Mouse (Mus musculus): ENCODE measurements around the gene Zbtb42. TPM values are rescaled to one million over a fixed set of nuclear protein-coding genes. Genes with fewer than 3 reads are reported as not detected.

Gene Zbtb42
- polyA plus RNA-seq, 1 experiment from 2014 or later, result 9.8 TPM

DNA sequence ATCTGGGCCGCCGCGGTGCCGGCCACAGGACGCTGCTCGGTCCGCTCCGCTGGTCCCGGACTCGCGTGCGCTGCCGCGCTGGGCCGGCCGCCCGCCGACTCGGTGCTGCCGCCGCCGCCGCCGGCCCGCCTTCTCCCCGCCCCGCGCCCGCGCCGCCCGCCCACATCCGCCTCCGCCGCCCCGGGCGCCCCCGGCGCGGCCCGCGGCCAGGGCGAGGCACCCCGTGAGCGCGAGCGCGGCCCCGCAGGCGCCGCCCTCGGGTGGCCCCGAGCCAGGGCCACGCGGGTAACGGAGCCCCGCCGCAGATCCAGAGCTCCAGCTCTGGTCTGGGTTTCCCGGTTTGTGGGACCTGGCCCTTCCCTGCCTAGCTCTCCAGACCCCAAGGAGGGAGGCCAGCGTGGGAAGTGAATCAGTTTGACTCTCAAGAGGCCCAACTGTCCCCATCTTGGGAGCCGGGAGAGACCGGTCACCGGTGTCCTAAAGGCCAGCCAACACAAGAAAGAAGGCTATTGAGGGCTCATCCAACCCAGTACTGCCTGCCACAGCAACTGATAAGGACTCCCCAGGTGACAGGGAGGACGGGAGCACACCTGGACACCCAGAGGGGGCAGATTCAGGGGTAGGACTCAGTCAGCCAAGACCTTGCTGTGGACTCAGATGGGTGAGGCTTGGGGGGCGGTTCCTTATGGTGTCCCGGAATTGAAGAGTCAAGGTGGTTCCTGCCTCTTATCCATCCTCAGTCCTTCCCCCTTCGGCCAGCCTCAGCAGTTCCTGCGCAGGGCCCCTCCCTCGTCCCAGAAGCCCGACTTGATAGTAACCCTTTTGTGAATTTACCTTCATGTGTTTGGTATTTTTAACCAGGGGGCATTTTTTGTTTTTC is 4.3 kb upstream of the Zbtb42 start, which contains the start of gene Akt1:
Akt1 (minus strand) TSS at position 753 of the 880 bp plus-strand sequence.
- Histone ChIP-seq H3K36me3 (ENCODE audit: control insufficient read depth, insufficient read depth, low read length) (peaks cover 24% of the 10 kb centered on the region), H3K9me3 (ENCODE audit: control insufficient read depth, low read length) (no peaks in the 10 kb centered on the region), H3K4me1 (replicated peaks; ENCODE audit: control insufficient read depth, insufficient read depth, low read length) (peaks cover 48% of the 10 kb centered on the region), H3K9ac (ENCODE audit: low read length) (peak within 1 kb of the TSS; percentile 97), H3K27me3 (replicated peaks; ENCODE audit: control insufficient read depth, insufficient read depth, low read length) (no peaks in the 10 kb centered on the region; the same call in 1 of the 2 replicates), H3K27ac (ENCODE audit: low read depth) (peak within 1 kb of the TSS; percentile 96), H3K4me2 (ENCODE audit: low read length) (peak within 1 kb of the TSS; percentile 93), H3K4me3 (ENCODE audit: low read depth, low read length) (peak within 1 kb of the TSS; percentile 96)
- WGBS, result under 1% methylated on average over 69 of the region's 70 CpGs
- DNase-seq (ENCODE audit: low spot score), result peak; percentile 88
- peak; percentile 61 for ATAC-seq (replicated peaks; ENCODE audit: low FRiP score, low TSS enrichment, low read depth)

DNA sequence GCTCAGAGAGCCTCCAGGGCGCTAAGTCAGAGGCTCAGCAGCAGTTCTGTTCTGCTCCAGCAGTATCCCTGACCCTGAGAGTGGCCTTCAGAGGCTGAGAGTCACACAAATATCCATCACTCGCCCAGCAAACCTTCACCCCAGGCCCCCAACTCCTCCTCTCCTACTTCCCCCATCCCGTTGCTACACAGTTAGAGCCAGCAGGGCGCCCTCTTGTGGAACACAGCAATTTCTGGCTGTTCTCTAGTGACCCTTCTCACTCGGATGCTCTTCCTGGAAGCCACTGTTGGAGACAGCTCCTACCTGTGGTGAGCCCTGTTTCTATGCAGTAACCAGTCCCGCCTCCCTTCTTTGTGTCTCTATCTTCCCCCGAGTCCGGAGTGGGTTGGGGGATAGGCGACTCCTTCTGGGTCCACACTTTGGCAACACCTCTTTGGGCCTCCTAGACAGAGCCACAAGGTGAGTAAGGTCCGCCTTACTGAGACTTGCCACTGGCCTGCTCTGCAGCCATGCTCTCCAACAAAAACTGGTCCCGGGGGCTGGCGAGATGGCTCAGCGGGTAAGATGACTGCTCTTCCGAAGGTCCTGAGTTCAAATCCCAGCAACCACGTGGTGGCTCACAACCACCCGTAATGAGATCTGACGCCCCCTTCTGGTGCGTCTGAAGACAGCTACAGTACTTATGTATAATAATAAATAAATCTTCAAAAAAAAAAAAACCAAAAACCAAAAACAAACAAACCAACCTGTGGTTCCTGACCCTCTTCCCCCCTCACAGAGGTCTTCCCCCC is 3.2 kb upstream of the Zbtb42 start:
- peaks cover 13% of the 10 kb centered on the region for H3K36me3 ChIP-seq (ENCODE audit: control insufficient read depth, insufficient read depth, low read length)
- peaks cover 51% of the 10 kb centered on the region for H3K4me1 ChIP-seq (replicated peaks; ENCODE audit: control insufficient read depth, insufficient read depth, low read length)
- H3K9me3 ChIP-seq (ENCODE audit: control insufficient read depth, low read length), result no peaks in the 10 kb centered on the region
- H3K4me2 ChIP-seq (ENCODE audit: low read length), result peak overlapping the region; percentile 93
- DNase-seq (ENCODE audit: low spot score) (peak; percentile 89), ATAC-seq (replicated peaks; ENCODE audit: low FRiP score, low TSS enrichment, low read depth) (peak; percentile 34)
- H3K4me3 ChIP-seq (ENCODE audit: low read depth, low read length), result peak overlapping the region; percentile 96
- H3K9ac ChIP-seq (ENCODE audit: low read length), result peak overlapping the region; percentile 97
- H3K27ac ChIP-seq (ENCODE audit: low read depth), result peak overlapping the region; percentile 96
- WGBS, result 17% methylated on average over 18 of the region's 18 CpGs
- peaks cover 11% of the 10 kb centered on the region for H3K27me3 ChIP-seq (replicated peaks; ENCODE audit: control insufficient read depth, insufficient read depth, low read length)

DNA sequence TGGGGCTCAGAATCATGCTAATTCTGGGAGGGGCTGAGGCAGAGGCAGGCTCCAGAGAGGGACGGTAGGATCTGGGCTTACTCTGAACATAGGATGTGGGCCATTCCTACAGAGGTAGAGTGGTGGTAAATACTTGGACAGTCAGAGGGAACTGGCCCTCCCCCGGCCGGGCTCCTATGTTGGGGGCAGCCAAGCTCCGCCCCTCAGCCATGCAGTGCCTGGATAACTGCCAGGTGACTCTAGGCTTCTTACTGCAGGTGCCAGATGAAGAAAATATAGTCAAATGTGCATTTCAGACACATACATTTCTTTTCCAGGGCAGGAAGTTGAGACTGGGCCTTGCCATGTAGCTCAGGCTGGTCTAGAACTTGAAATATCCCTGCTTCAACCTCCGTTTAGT is 1.6 kb upstream of the Zbtb42 start:
- no peak for ATAC-seq (replicated peaks; ENCODE audit: low FRiP score, low TSS enrichment, low read depth)
- Histone ChIP-seq H3K9ac (ENCODE audit: low read length) (no peak overlapping the region), H3K4me1 (replicated peaks; ENCODE audit: control insufficient read depth, insufficient read depth, low read length) (peaks cover 34% of the 10 kb centered on the region), H3K4me3 (ENCODE audit: low read depth, low read length) (no peak overlapping the region), H3K4me2 (ENCODE audit: low read length) (no peak overlapping the region), H3K36me3 (ENCODE audit: control insufficient read depth, insufficient read depth, low read length) (no peaks in the 10 kb centered on the region), H3K27me3 (replicated peaks; ENCODE audit: control insufficient read depth, insufficient read depth, low read length) (peaks cover 15% of the 10 kb centered on the region), H3K9me3 (ENCODE audit: control insufficient read depth, low read length) (no peaks in the 10 kb centered on the region), H3K27ac (ENCODE audit: low read depth) (no peak overlapping the region)
- no peak for DNase-seq (ENCODE audit: low spot score)
- 56% methylated on average over 5 of the region's 5 CpGs for WGBS

DNA sequence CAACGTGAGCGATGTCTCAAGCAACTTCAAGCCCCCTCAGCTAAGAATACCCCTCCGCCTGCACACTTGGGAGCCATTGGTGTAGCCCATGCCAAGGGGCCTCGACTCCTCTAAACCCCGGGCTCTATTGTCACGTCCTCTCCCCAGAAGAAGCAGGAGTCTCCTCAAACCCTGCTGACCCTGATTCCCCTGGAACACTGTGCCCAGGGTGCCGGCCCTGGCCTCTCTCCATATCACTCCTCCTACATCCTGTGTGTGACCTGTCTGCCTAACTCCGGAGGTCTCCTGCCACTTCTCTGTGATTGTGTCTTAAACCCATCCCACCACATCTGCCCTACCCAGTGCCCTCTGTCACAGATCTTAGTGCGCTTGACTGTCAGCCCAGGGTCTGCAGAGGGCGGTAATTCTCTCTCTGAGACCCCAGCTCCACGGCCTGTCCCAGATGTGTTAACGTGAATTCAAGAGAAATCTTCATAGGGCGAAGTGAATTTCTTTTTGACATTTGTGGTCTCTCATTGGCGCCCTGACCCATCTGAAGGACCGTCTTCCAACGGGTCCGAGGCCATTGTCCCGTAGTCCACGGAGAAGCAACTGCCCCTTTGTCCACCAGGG is 579 bp upstream of the Zbtb42 start:
- WGBS, result 20% methylated on average over 19 of the region's 19 CpGs
- H3K9ac ChIP-seq (ENCODE audit: low read length), result peak overlapping the region; percentile 60
- no peak for ATAC-seq (replicated peaks; ENCODE audit: low FRiP score, low TSS enrichment, low read depth)

DNA sequence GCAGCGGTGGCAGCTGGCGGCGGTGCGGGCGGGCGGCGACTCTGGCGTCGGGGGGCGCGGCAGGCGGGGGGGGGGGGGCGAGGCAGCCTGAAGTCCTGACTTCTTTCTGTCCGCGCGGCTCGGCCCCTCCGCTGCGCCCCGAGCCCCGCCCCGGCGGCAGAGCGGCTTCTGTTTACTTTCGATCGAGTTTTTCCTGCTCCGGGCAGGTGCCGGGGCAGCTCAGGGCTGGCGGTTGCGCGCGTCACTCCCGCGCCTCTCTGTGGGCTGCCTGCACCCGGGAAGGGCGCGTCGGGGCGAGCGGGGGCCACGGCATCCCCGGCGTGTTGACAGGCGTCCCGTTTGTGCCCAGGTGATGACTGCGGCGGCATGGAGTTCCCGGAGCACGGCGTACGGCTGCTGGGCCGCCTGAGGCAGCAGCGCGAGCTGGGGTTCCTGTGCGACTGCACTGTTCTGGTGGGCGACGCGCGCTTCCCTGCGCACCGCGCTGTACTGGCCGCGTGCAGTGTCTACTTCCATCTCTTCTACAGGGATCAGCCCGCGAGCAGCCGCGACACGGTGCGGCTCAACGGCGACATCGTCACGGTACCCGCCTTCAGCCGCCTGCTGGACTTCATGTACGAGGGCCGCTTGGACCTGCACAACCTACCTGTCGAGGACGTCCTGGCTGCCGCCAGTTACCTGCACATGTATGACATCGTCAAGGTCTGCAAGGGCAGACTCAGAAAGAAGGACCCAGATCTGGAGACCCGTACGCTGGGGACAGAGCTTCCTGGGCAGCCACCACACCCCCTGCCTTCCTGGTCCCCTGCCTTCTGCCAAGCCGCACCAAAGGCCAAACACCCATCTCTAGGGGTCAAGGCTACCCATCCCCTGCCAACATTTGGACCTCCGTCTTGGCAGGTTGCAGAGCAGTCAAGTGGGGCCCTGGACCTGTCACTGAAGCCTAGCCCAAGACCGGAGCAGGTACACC is 684 bp downstream of the Zbtb42 start:
- H3K27me3 ChIP-seq (replicated peaks; ENCODE audit: control insufficient read depth, insufficient read depth, low read length), result peaks cover 15% of the 10 kb centered on the region

More for the DNA sequence above, 579 bp upstream of the Zbtb42 start:
- Histone ChIP-seq H3K9me3 (ENCODE audit: control insufficient read depth, low read length) (no peaks in the 10 kb centered on the region), H3K27me3 (replicated peaks; ENCODE audit: control insufficient read depth, insufficient read depth, low read length) (peaks cover 15% of the 10 kb centered on the region), H3K4me2 (ENCODE audit: low read length) (peak overlapping the region; percentile 94), H3K36me3 (ENCODE audit: control insufficient read depth, insufficient read depth, low read length) (no peaks in the 10 kb centered on the region), H3K4me1 (replicated peaks; ENCODE audit: control insufficient read depth, insufficient read depth, low read length) (peaks cover 26% of the 10 kb centered on the region), H3K4me3 (ENCODE audit: low read depth, low read length) (peak overlapping the region; percentile 65), H3K27ac (ENCODE audit: low read depth) (peak overlapping the region; percentile 83)
- no peak for DNase-seq (ENCODE audit: low spot score)

DNA sequence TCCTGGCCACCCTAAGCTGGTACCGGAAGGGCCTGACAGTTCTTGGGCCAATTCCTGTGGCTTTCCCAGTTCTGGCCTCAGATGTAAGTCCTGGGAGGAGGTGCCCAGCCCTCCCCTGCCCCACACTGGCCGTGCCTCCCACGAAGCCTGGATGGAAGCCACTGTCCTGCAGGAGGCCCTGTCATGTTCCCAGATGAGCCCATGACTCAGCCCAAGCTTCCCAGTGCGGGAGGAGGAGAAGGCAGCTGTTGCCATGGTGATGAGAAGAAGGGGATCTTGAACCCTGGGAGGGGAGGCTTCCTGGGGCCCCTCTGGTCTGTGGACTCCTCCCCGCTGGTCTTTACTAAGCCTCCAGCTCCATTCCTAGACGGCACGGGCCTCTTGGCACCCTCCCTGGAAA is 4.7 kb downstream of the Zbtb42 start:
- Histone ChIP-seq H3K27ac (ENCODE audit: low read depth) (no peak overlapping the region), H3K4me3 (ENCODE audit: low read depth, low read length) (no peak overlapping the region), H3K4me1 (replicated peaks; ENCODE audit: control insufficient read depth, insufficient read depth, low read length) (0 out of 2 replicates have a peak, but pooled peaks cover 3% of the 10 kb centered on the region), H3K27me3 (replicated peaks; ENCODE audit: control insufficient read depth, insufficient read depth, low read length) (peaks cover 15% of the 10 kb centered on the region), H3K9me3 (ENCODE audit: control insufficient read depth, low read length) (no peaks in the 10 kb centered on the region), H3K36me3 (ENCODE audit: control insufficient read depth, insufficient read depth, low read length) (no peaks in the 10 kb centered on the region), H3K4me2 (ENCODE audit: low read length) (no peak overlapping the region), H3K9ac (ENCODE audit: low read length) (no peak overlapping the region)
- 59% methylated on average over 7 of the region's 7 CpGs for WGBS
- ATAC-seq (replicated peaks; ENCODE audit: low FRiP score, low TSS enrichment, low read depth) (no peak), DNase-seq (ENCODE audit: low spot score) (no peak)

More for the DNA sequence above, 684 bp downstream of the Zbtb42 start:
- H3K36me3 ChIP-seq (ENCODE audit: control insufficient read depth, insufficient read depth, low read length), result no peaks in the 10 kb centered on the region
- peak; percentile 83 for DNase-seq (ENCODE audit: low spot score)
- no peaks in the 10 kb centered on the region for H3K9me3 ChIP-seq (ENCODE audit: control insufficient read depth, low read length)
- WGBS, result 5% methylated on average over 69 of the region's 87 CpGs
- peak overlapping the region; percentile 65 for H3K4me3 ChIP-seq (ENCODE audit: low read depth, low read length)
- H3K4me2 ChIP-seq (ENCODE audit: low read length), result peak overlapping the region; percentile 94
- peak overlapping the region; percentile 60 for H3K9ac ChIP-seq (ENCODE audit: low read length)
- H3K27ac ChIP-seq (ENCODE audit: low read depth), result peak overlapping the region; percentile 83
- H3K4me1 ChIP-seq (replicated peaks; ENCODE audit: control insufficient read depth, insufficient read depth, low read length), result peaks cover 26% of the 10 kb centered on the region
- ATAC-seq (replicated peaks; ENCODE audit: low FRiP score, low TSS enrichment, low read depth), result peak; percentile 68

DNA sequence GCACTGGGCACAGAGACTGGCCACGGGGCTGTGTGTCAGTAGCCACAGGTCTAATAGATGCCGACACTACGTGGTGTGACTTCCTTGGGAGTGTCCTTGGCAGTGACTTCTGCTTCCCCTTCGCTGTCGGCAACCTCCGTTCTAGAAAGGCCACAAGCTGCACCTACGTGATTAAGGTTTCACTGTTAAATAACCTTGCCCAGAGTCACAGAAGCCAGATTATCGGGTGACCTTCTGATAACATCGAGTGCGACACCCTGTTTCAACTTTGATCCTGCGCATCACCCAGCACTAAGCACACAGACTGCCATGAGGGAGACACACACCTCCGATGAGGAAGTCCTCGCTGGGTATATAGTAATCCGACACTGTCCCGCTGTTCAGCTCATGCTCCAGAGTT is 9.8 kb downstream of the Zbtb42 start:
- no peak overlapping the region for H3K4me3 ChIP-seq (ENCODE audit: low read depth, low read length)

More for the DNA sequence above, 9.8 kb downstream of the Zbtb42 start:
- peaks cover 8% of the 10 kb centered on the region; the same call in 1 of the 2 replicates for H3K4me1 ChIP-seq (replicated peaks; ENCODE audit: control insufficient read depth, insufficient read depth, low read length)
- no peak for DNase-seq (ENCODE audit: low spot score)
- no peak for ATAC-seq (replicated peaks; ENCODE audit: low FRiP score, low TSS enrichment, low read depth)
- H3K27me3 ChIP-seq (replicated peaks; ENCODE audit: control insufficient read depth, insufficient read depth, low read length), result no peaks in the 10 kb centered on the region
- H3K36me3 ChIP-seq (ENCODE audit: control insufficient read depth, insufficient read depth, low read length), result no peaks in the 10 kb centered on the region
- H3K4me2 ChIP-seq (ENCODE audit: low read length), result peak overlapping the region; percentile 8; the same call in 1 of the 2 replicates
- H3K27ac ChIP-seq (ENCODE audit: low read depth), result no peak overlapping the region
- H3K9me3 ChIP-seq (ENCODE audit: control insufficient read depth, low read length), result no peaks in the 10 kb centered on the region
- WGBS, result 57% methylated on average over 15 of the region's 15 CpGs
- no peak overlapping the region for H3K9ac ChIP-seq (ENCODE audit: low read length)
